Mouse (Mus musculus) heart, adult 2 months (tissue): ENCODE measurements around the gene 2310061N02Rik. TPM values are rescaled to one million over a fixed set of nuclear protein-coding genes. Genes with fewer than 3 reads are reported as not detected.

ENCODE experiments used
- DNase-seq, 2 experiments: peaks; one replicate each; pipeline ENCODE4 v3.0.0; 2021
- H3K27ac ChIP-seq: fragments of 200-600 bp; 2 replicates; pipeline ENCODE4 v1.8.1; 2022
- H3K27me3 ChIP-seq: fragments of 200-500 bp; 2 replicates; pipeline ENCODE4 v1.6.1; 2012; ENCODE audit warnings: mild to moderate bottlenecking, low read length, inconsistent platforms, mixed read lengths; ENCODE audit not compliant: control insufficient read depth, insufficient read depth
- H3K36me3 ChIP-seq: fragments of 200-500 bp; 2 replicates; pipeline ENCODE4 v1.6.1; 2012; ENCODE audit warnings: low read length, inconsistent platforms; ENCODE audit not compliant: control insufficient read depth, insufficient read depth
- H3K4me1 ChIP-seq: fragments of 200-500 bp; 2 replicates; pipeline ENCODE4 v1.6.1; 2011; ENCODE audit warnings: low read length; ENCODE audit not compliant: control insufficient read depth, insufficient read depth
- H3K4me3 ChIP-seq: fragments of 200-600 bp; 2 replicates; pipeline ENCODE4 v1.8.1; 2022
- H3K79me2 ChIP-seq: fragments of 200-500 bp; replicated peaks from 2 replicates; pipeline ENCODE4 v1.6.1; 2012; ENCODE audit warnings: mild to moderate bottlenecking, inconsistent platforms, low read length, moderate library complexity, mixed read lengths; ENCODE audit not compliant: control insufficient read depth, insufficient read depth
- H3K9ac ChIP-seq: fragments of 200-500 bp; 2 replicates; pipeline ENCODE4 v1.6.1; 2012; ENCODE audit warnings: low read depth, mild to moderate bottlenecking, control low read depth, inconsistent platforms, low read length, mixed read lengths
- CTCF ChIP-seq: fragments of 200-600 bp; IDR thresholded peaks from 2 replicates; pipeline ENCODE4 v1.8.1; 2022; ENCODE audit warnings: antibody characterized with exemption, mild to moderate bottlenecking, moderate library complexity
- EP300 ChIP-seq: fragments of 200-500 bp; IDR thresholded peaks from 2 replicates; pipeline ENCODE4 v1.6.1; 2011; ENCODE audit warnings: low read depth, low read length, control low read depth; ENCODE audit not compliant: insufficient read depth
- POLR2A ChIP-seq: fragments of 200-500 bp; IDR thresholded peaks from 2 replicates; pipeline ENCODE4 v1.6.1; 2011; ENCODE audit warnings: mild to moderate bottlenecking, low read depth, low read length, control low read depth; ENCODE audit not compliant: insufficient read depth
- WGBS: fragments of 180-500 bp; shearing (Covaris S2); methylation state at CpG from one replicate; pipeline ENCODE4 v1.1.7; 2018; 5-methylcytosine and 5-hydroxymethylcytosine counted together
- intact Hi-C: fragments of 180-260 bp; cut with DNase I; formaldehyde crosslinking; loops from one replicate; pipeline ENCODE4 v1.15.1; 2025
- polyA plus RNA-seq: library from polyadenylated mRNA; depleted of rRNA; stranded (reverse); fragments of >200 nt; gene quantifications from 2 replicates; pipeline ENCODE4 v1.2.3, GENCODE M21; 2012
- total RNA-seq, 2 experiments: library from RNA; stranded (reverse); gene quantifications; 2 replicates each; pipeline ENCODE4 v1.2.3; 2021

2310061N02Rik gene
- total and polyA plus RNA-seq, 3 experiments, result not detected

- intact Hi-C loops, result no loop called here
- TF ChIP-seq EP300, result no peak
- no peak for TF ChIP-seq POLR2A
- no peak for TF ChIP-seq CTCF
These were observed 12.3 kb upstream of the 2310061N02Rik start for GRCm38 (mm10) chr16:88720031-88720430.

GRCm38 (mm10) chr16:88716549-88716948 lies 8.8 kb upstream of the 2310061N02Rik start:
- Histone ChIP-seq H3K9ac (no peak overlapping the region), H3K4me3 (no peak overlapping the region), H3K27ac (no peak overlapping the region), H3K27me3 (no peaks in the 10 kb centered on the region), H3K4me1 (no peaks in the 10 kb centered on the region), H3K79me2 (no peaks in the 10 kb centered on the region), H3K36me3 (no peaks in the 10 kb centered on the region)
- DNase-seq, result no peak
- TF ChIP-seq CTCF (no peak), EP300 (no peak), POLR2A (no peak)
- intact Hi-C loops, result no loop called here

More at GRCm38 (mm10) chr16:88720031-88720430, 12.3 kb upstream of the 2310061N02Rik start:
- Histone ChIP-seq H3K4me1 (no peaks in the 10 kb centered on the region), H3K9ac (no peak overlapping the region), H3K4me3 (no peak overlapping the region), H3K79me2 (no peaks in the 10 kb centered on the region), H3K27me3 (no peaks in the 10 kb centered on the region), H3K27ac (no peak overlapping the region), H3K36me3 (no peaks in the 10 kb centered on the region)
- no peak for DNase-seq
- WGBS, result 46% methylated on average over 1 of the region's 1 CpGs

GRCm38 (mm10) chr16:88711245-88711644 lies 3.5 kb upstream of the 2310061N02Rik start:
- Histone ChIP-seq H3K36me3 (no peaks in the 10 kb centered on the region), H3K4me3 (no peak overlapping the region), H3K79me2 (no peaks in the 10 kb centered on the region), H3K27me3 (no peaks in the 10 kb centered on the region), H3K27ac (no peak overlapping the region), H3K9ac (no peak overlapping the region), H3K4me1 (no peaks in the 10 kb centered on the region)
- 86% methylated on average over 6 of the region's 6 CpGs for WGBS
- intact Hi-C loops, result no loop called here
- no peak for TF ChIP-seq CTCF
- no peak for TF ChIP-seq EP300
- no peak for TF ChIP-seq POLR2A
- DNase-seq, result no peak

GRCm38 (mm10) chr16:88710757-88711156 lies 3.0 kb upstream of the 2310061N02Rik start:
- intact Hi-C loops, result no loop called here
- Histone ChIP-seq H3K27me3 (no peaks in the 10 kb centered on the region), H3K27ac (no peak overlapping the region), H3K4me1 (no peaks in the 10 kb centered on the region), H3K79me2 (no peaks in the 10 kb centered on the region), H3K9ac (no peak overlapping the region), H3K4me3 (no peak overlapping the region), H3K36me3 (no peaks in the 10 kb centered on the region)
- TF ChIP-seq EP300, result no peak
- TF ChIP-seq POLR2A, result no peak
- no peak for TF ChIP-seq CTCF
- no peak for DNase-seq
- WGBS, result 50% methylated on average over 4 of the region's 4 CpGs

- intact Hi-C loops, result no loop called here
- Histone ChIP-seq H3K9ac (no peak overlapping the region), H3K4me3 (no peak overlapping the region), H3K27me3 (no peaks in the 10 kb centered on the region), H3K79me2 (no peaks in the 10 kb centered on the region), H3K27ac (no peak overlapping the region), H3K4me1 (no peaks in the 10 kb centered on the region), H3K36me3 (no peaks in the 10 kb centered on the region)
- TF ChIP-seq CTCF (no peak), POLR2A (no peak), EP300 (no peak)
- WGBS, result 37% methylated on average over 4 of the region's 4 CpGs
- DNase-seq, result no peak
These were observed 6.5 kb downstream of the 2310061N02Rik start for GRCm38 (mm10) chr16:88701072-88701864.

GRCm38 (mm10) chr16:88696256-88696655 lies 11.5 kb downstream of the 2310061N02Rik start:
- TF ChIP-seq EP300 (no peak), CTCF (no peak), POLR2A (no peak)
- no peak overlapping the region for H3K4me3 ChIP-seq
- 72% methylated on average over 4 of the region's 4 CpGs for WGBS
- no peaks in the 10 kb centered on the region for H3K79me2 ChIP-seq
- no peak for DNase-seq
- no peaks in the 10 kb centered on the region for H3K27me3 ChIP-seq
- no peaks in the 10 kb centered on the region for H3K4me1 ChIP-seq
- H3K27ac ChIP-seq, result no peak overlapping the region
- intact Hi-C loops, result no loop called here
- no peak overlapping the region for H3K9ac ChIP-seq
- H3K36me3 ChIP-seq, result no peaks in the 10 kb centered on the region
